Mouse (Mus musculus) hindbrain, embryonic 13.5 days (tissue): Measurements from ENCODE around the gene 4930404N11Rik. TPM values are rescaled to one million over a fixed set of nuclear protein-coding genes. Genes with fewer than 3 reads are reported as not detected.

Experiments used
- ATAC-seq: fragments of 200-750 bp; cut with Nextera tagmentation; 2 replicates; pipeline ENCODE4 v1.8.0; 2017; ENCODE audit warnings: moderate TSS enrichment; ENCODE audit not compliant: low FRiP score
- H3K27ac ChIP-seq: fragments of 300-500 bp; sonication (generic); 2 replicates; pipeline ENCODE4 v1.5.1; 2015; ENCODE audit warnings: inconsistent platforms, mild to moderate bottlenecking, moderate library complexity
- H3K27me3 ChIP-seq: fragments of 300-500 bp; sonication (generic); 2 replicates; pipeline ENCODE4 v1.6.1; 2015; ENCODE audit warnings: mild to moderate bottlenecking, inconsistent platforms
- H3K36me3 ChIP-seq: fragments of 300-500 bp; sonication (generic); 2 replicates; pipeline ENCODE4 v1.6.1; 2015; ENCODE audit warnings: mild to moderate bottlenecking, inconsistent platforms
- H3K4me1 ChIP-seq: fragments of 300-500 bp; sonication (generic); replicated peaks from 2 replicates; pipeline ENCODE4 v1.6.1; 2015; ENCODE audit warnings: inconsistent platforms
- H3K4me2 ChIP-seq: fragments of 300-500 bp; sonication (generic); 2 replicates; pipeline ENCODE4 v1.6.1; 2015; ENCODE audit warnings: inconsistent platforms, mild to moderate bottlenecking, moderate library complexity
- H3K4me3 ChIP-seq: fragments of 300-500 bp; sonication (generic); 2 replicates; pipeline ENCODE4 v1.5.1; 2015; ENCODE audit warnings: mild to moderate bottlenecking, inconsistent platforms
- H3K9ac ChIP-seq: fragments of 300-500 bp; sonication (generic); 2 replicates; pipeline ENCODE4 v1.6.1; 2015; ENCODE audit warnings: mild to moderate bottlenecking, inconsistent platforms
- H3K9me3 ChIP-seq: fragments of 300-500 bp; sonication (generic); 2 replicates; pipeline ENCODE4 v1.6.1; 2016; ENCODE audit warnings: inconsistent platforms
- WGBS: fragments of 180-500 bp; shearing (Covaris S2); methylation state at CpG from one replicate; pipeline ENCODE4 v1.1.7; 2015; 5-methylcytosine and 5-hydroxymethylcytosine counted together
- microRNA-seq: library from miRNA; unstranded; fragments of <30 nt; microRNA quantifications from one replicate; pipeline ENCODE4, GENCODE M21; 2016
- polyA plus RNA-seq: library from polyadenylated mRNA; unstranded; fragments of >200 nt; fragmentation: Nextera tagmentation; extraction: Ambion mirVana; gene quantifications from 2 replicates; pipeline ENCODE4 v1.2.1, GENCODE M21; 2015

Gene 4930404N11Rik
- polyA plus RNA-seq, 1 experiment from 2014 or later, result 1.1 TPM

GRCm38 (mm10) chr10:81319330-81319699, 46.3 kb downstream of the 4930404N11Rik start:
- WGBS, result 38% methylated on average over 8 of the region's 8 CpGs

GRCm38 (mm10) chr10:81318589-81319329, 46.9 kb downstream of the 4930404N11Rik start:
- peak overlapping the region; percentile 67 for H3K9ac ChIP-seq
- WGBS, result 90% methylated on average over 13 of the region's 13 CpGs
- H3K9me3 ChIP-seq, result no peaks in the 10 kb centered on the region
- no peak overlapping the region for H3K27ac ChIP-seq
- H3K36me3 ChIP-seq, result peaks cover 66% of the 10 kb centered on the region
- ATAC-seq, result no peak
- H3K27me3 ChIP-seq, result no peaks in the 10 kb centered on the region
- H3K4me2 ChIP-seq, result peak overlapping the region; percentile 84; the same call in 1 of the 2 replicates
- H3K4me3 ChIP-seq, result peak overlapping the region; percentile 74; the same call in 1 of the 2 replicates
- peaks cover 45% of the 10 kb centered on the region for H3K4me1 ChIP-seq

More at GRCm38 (mm10) chr10:81319330-81319699, 46.3 kb downstream of the 4930404N11Rik start:
- Histone ChIP-seq H3K4me3 (peak overlapping the region; percentile 74), H3K4me1 (peaks cover 45% of the 10 kb centered on the region), H3K4me2 (peak overlapping the region; percentile 84), H3K27me3 (no peaks in the 10 kb centered on the region), H3K9ac (peak overlapping the region; percentile 67), H3K36me3 (peaks cover 66% of the 10 kb centered on the region), H3K9me3 (no peaks in the 10 kb centered on the region), H3K27ac (peak overlapping the region; percentile 90)
- no peak for ATAC-seq

- peak overlapping the region; percentile 43 for H3K9ac ChIP-seq
- peaks cover 38% of the 10 kb centered on the region for H3K4me1 ChIP-seq
- H3K9me3 ChIP-seq, result no peaks in the 10 kb centered on the region
- H3K4me2 ChIP-seq, result peak overlapping the region; percentile 30
- H3K36me3 ChIP-seq, result peaks cover 66% of the 10 kb centered on the region
- no peak for ATAC-seq
- no peak overlapping the region for H3K4me3 ChIP-seq
- 17% methylated on average over 20 of the region's 20 CpGs for WGBS
- H3K27ac ChIP-seq, result no peak overlapping the region
- H3K27me3 ChIP-seq, result no peaks in the 10 kb centered on the region
Observed at GRCm38 (mm10) chr10:81317273-81317672, 48.3 kb downstream of the 4930404N11Rik start.

- 44% methylated on average over 16 of the region's 16 CpGs for WGBS
- H3K27ac ChIP-seq, result no peak overlapping the region
- H3K9ac ChIP-seq, result peak overlapping the region; percentile 43
- H3K9me3 ChIP-seq, result no peaks in the 10 kb centered on the region
- no peak for ATAC-seq
- peak overlapping the region; percentile 30; the same call in 1 of the 2 replicates for H3K4me2 ChIP-seq
- H3K36me3 ChIP-seq, result peaks cover 74% of the 10 kb centered on the region
- no peaks in the 10 kb centered on the region for H3K27me3 ChIP-seq
- no peak overlapping the region for H3K4me3 ChIP-seq
- peaks cover 30% of the 10 kb centered on the region for H3K4me1 ChIP-seq
Observed at GRCm38 (mm10) chr10:81316338-81317060, 49.1 kb downstream of the 4930404N11Rik start.

GRCm38 (mm10) chr10:81315587-81315986, 50.0 kb downstream of the 4930404N11Rik start:
- H3K9ac ChIP-seq, result no peak overlapping the region
- no peak overlapping the region for H3K27ac ChIP-seq
- H3K4me1 ChIP-seq, result peaks cover 28% of the 10 kb centered on the region
- H3K9me3 ChIP-seq, result no peaks in the 10 kb centered on the region
- WGBS, result 92% methylated on average over 16 of the region's 16 CpGs
- H3K4me3 ChIP-seq, result no peak overlapping the region
- no peak overlapping the region for H3K4me2 ChIP-seq
- peaks cover 83% of the 10 kb centered on the region for H3K36me3 ChIP-seq
- H3K27me3 ChIP-seq, result no peaks in the 10 kb centered on the region
- ATAC-seq, result no peak

GRCm38 (mm10) chr10:81314201-81314600, 51.4 kb downstream of the 4930404N11Rik start:
- peaks cover 20% of the 10 kb centered on the region for H3K4me1 ChIP-seq
- no peaks in the 10 kb centered on the region for H3K9me3 ChIP-seq
- no peak overlapping the region for H3K9ac ChIP-seq
- H3K27me3 ChIP-seq, result no peaks in the 10 kb centered on the region
- no peak overlapping the region for H3K4me2 ChIP-seq
- no peak overlapping the region for H3K4me3 ChIP-seq
- H3K27ac ChIP-seq, result no peak overlapping the region
- peaks cover 97% of the 10 kb centered on the region for H3K36me3 ChIP-seq
- 83% methylated on average over 7 of the region's 7 CpGs for WGBS
- no peak for ATAC-seq

GRCm38 (mm10) chr10:81313581-81313980, 52.0 kb downstream of the 4930404N11Rik start:
- H3K9me3 ChIP-seq, result no peaks in the 10 kb centered on the region
- ATAC-seq, result no peak
- WGBS, result 94% methylated on average over 13 of the region's 13 CpGs
- H3K4me2 ChIP-seq, result no peak overlapping the region
- no peak overlapping the region for H3K27ac ChIP-seq
- peaks cover 14% of the 10 kb centered on the region for H3K4me1 ChIP-seq
- H3K36me3 ChIP-seq, result peaks cover 98% of the 10 kb centered on the region
- H3K4me3 ChIP-seq, result no peak overlapping the region
- H3K9ac ChIP-seq, result no peak overlapping the region
- no peaks in the 10 kb centered on the region for H3K27me3 ChIP-seq

Small RNA genes within 50 kb of the gene (microRNA-seq; reads per million reads assigned to microRNA genes)
- not detected for gene Mir6913

Other genes with a start within 250 kb of the 4930404N11Rik start
- 13.2 and 13.5 TPM in 2 replicates for gene Zbtb7a, start 230.6 kb downstream of the 4930404N11Rik start, polyA plus RNA-seq
- gene Pias4, start 197.9 kb downstream of the 4930404N11Rik start, polyA plus RNA-seq, result 58.4 and 62.3 TPM in 2 replicates
- 561 and 576 TPM in 2 replicates for gene Eef2, start 189.2 kb downstream of the 4930404N11Rik start, polyA plus RNA-seq
- gene Dapk3, start 182.8 kb downstream of the 4930404N11Rik start, polyA plus RNA-seq, result 59.1 and 61.7 TPM in 2 replicates
- 0.13 and 0.26 TPM in 2 replicates for gene 4930442H23Rik, start 182.0 kb downstream of the 4930404N11Rik start, polyA plus RNA-seq
- gene Nmrk2, start 163.8 kb downstream of the 4930404N11Rik start, polyA plus RNA-seq, result 0.09 and 0.10 TPM in 2 replicates
- 68.1 TPM in 2 replicates for gene Atcay, start 135.0 kb downstream of the 4930404N11Rik start, polyA plus RNA-seq
- 19.7 and 21.6 TPM in 2 replicates for gene Zfr2, start 132.7 kb downstream of the 4930404N11Rik start, polyA plus RNA-seq
- 16.4 and 16.9 TPM in 2 replicates for gene Matk, start 112.9 kb downstream of the 4930404N11Rik start, polyA plus RNA-seq
- 134 and 144 TPM in 2 replicates for gene Mrpl54, start 98.9 kb downstream of the 4930404N11Rik start, polyA plus RNA-seq
- gene Apba3, start 98.9 kb downstream of the 4930404N11Rik start, polyA plus RNA-seq, result 29.7 and 30.6 TPM in 2 replicates
- 4.5 and 5.2 TPM in 2 replicates for gene Tjp3, start 74.2 kb downstream of the 4930404N11Rik start, polyA plus RNA-seq
- 97.2 and 102 TPM in 2 replicates for gene Pip5k1c, start 72.9 kb downstream of the 4930404N11Rik start, polyA plus RNA-seq
- gene Cactin, start 44.7 kb downstream of the 4930404N11Rik start, polyA plus RNA-seq, result 33.5 and 34.7 TPM in 2 replicates
- gene Tbxa2r, start 37.1 kb downstream of the 4930404N11Rik start, polyA plus RNA-seq, result 4.6 and 5.6 TPM in 2 replicates
- gene Gipc3, start 22.6 kb downstream of the 4930404N11Rik start, polyA plus RNA-seq, result not detected in 2 replicates
- gene Hmg20b, start 15.3 kb downstream of the 4930404N11Rik start, polyA plus RNA-seq, result 47.3 and 50.4 TPM in 2 replicates
- gene Mfsd12, start 8.3 kb downstream of the 4930404N11Rik start, polyA plus RNA-seq, result 11.9 and 12.4 TPM in 2 replicates
- 121 and 126 TPM in 2 replicates for gene Fzr1, start 12.7 kb upstream of the 4930404N11Rik start, polyA plus RNA-seq
- 72.1 and 74.8 TPM in 2 replicates for gene Dohh, start 18.6 kb upstream of the 4930404N11Rik start, polyA plus RNA-seq
- 6.5 and 8.1 TPM in 2 replicates for gene Gm48551, start 18.6 kb upstream of the 4930404N11Rik start, polyA plus RNA-seq
- 2.0 and 2.3 TPM in 2 replicates for gene Gm48552, start 23.2 kb upstream of the 4930404N11Rik start, polyA plus RNA-seq
- gene Smim24, start 27.2 kb upstream of the 4930404N11Rik start, polyA plus RNA-seq, result 1.8 TPM in 2 replicates
- gene Nfic, start 89.8 kb upstream of the 4930404N11Rik start, polyA plus RNA-seq, result 21.3 and 22.4 TPM in 2 replicates
- 61.3 and 69.0 TPM in 2 replicates for gene Celf5, start 116.9 kb upstream of the 4930404N11Rik start, polyA plus RNA-seq
- gene Ncln, start 130.6 kb upstream of the 4930404N11Rik start, polyA plus RNA-seq, result 56.0 and 62.1 TPM in 2 replicates
- 0.93 and 0.95 TPM in 2 replicates for gene S1pr4, start 134.3 kb upstream of the 4930404N11Rik start, polyA plus RNA-seq
- gene Gna15, start 158.4 kb upstream of the 4930404N11Rik start, polyA plus RNA-seq, result 1.2 and 1.7 TPM in 2 replicates
- gene Gna11, start 179.4 kb upstream of the 4930404N11Rik start, polyA plus RNA-seq, result 79.8 and 82.4 TPM in 2 replicates
- 545 and 558 TPM in 2 replicates for gene Aes, start 193.7 kb upstream of the 4930404N11Rik start, polyA plus RNA-seq
- 27.7 and 28.9 TPM in 2 replicates for gene Tle2, start 208.7 kb upstream of the 4930404N11Rik start, polyA plus RNA-seq
- 3.0 and 4.2 TPM in 2 replicates for gene Tle6, start 235.3 kb upstream of the 4930404N11Rik start, polyA plus RNA-seq
- gene BC025920, start 240.5 kb upstream of the 4930404N11Rik start, polyA plus RNA-seq, result 1.8 and 2.7 TPM in 2 replicates